Mouse (Mus musculus) layer of hippocampus, postnatal 10 days (tissue): ENCODE results near the gene 2700049A03Rik. TPM values are rescaled to one million over a fixed set of nuclear protein-coding genes. Genes with fewer than 3 reads are reported as not detected.

Source experiments
- DNase-seq, 2 experiments: peaks; one replicate each; pipeline ENCODE4 v3.0.0; 2021; ENCODE audit warnings: low spot score in 2 of 2
- total RNA-seq, 2 experiments: library from RNA; stranded (reverse); gene quantifications; 2 replicates each; pipeline ENCODE4 v1.2.3; 2021

Gene 2700049A03Rik
- total RNA-seq, 2 experiments from 2014 or later = 7.2 to 7.9 TPM

DNA sequence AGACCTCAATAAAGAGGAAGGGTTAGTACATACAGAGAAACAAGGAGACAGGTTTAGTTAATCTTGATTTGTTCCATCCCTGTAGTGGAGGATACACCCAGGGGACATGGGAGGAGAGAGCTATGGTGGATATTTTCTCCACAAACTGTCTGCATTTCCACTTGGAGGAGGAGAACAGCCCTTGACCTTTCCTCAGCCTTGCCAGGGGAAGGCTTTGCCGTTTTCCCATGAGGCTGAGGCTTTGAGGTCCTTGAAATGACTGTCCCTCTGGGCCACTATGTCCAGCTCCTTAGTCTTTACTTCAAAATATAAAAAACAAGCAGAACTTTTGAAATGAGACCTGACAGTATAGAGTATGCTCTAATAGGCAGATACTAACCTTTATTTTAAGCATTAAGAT, 33.3 kb downstream of the 2700049A03Rik start:
- DNase-seq = no peak

DNA sequence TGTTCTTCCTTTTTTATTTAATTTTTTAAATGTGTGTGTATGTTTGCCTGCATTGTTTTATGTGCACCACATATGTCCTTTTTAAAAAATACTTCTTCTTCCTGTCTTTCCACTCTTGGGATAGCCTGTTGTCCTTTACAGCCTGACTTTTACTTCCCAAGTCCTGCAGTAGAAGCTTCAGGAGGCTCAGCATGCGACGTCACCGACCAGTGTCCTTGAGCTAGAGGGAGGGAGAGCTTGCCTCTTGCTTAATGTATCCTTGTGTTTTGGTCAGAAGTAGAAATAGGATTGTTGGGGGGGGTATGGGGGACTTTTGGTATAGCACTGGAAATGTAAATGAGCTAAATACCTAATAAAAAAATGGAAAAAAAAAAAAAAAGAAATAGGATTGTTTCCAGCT, 47.1 kb downstream of the 2700049A03Rik start:
- DNase-seq = no peak

DNA sequence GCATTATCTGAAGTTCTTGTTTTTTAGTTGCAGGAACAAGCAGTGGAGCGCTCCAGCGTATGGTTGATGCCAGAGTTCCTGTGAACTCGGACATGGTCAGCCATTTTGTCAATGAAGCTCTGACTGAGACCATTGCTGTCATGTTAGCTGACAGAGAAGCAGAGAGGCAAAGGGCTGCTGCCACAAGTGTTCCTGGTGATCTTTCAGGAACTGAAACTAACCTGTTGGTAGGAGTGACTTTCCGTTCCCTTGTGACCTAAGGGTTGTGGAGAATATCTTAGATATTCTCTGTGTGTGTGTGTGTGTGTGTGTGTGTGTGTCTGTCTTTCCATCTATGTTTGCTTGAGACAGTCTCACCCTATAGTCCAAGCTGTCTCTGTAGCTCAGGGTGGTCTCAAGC, 47.7 kb downstream of the 2700049A03Rik start:
- no peak for DNase-seq

DNA sequence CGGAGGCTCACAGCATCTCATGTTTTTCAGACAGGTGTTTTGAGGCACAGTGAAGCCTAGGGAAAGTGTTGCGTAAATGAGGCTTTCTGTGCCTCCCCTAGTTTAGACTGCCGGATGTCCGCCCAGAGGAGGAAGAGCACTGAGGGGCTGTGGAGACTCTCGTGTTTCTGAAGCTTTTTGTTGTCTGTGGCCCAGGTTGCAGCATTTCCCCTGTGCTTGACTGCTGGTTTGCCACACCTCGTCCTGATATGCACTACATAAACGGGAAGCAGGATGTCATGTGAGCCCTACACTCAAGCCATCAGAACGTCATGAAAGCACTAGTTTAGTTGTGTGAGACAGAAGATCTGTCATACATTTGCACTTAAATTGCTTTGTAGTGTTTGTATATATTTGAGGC, 56.1 kb downstream of the 2700049A03Rik start:
- DNase-seq = no peak

DNA sequence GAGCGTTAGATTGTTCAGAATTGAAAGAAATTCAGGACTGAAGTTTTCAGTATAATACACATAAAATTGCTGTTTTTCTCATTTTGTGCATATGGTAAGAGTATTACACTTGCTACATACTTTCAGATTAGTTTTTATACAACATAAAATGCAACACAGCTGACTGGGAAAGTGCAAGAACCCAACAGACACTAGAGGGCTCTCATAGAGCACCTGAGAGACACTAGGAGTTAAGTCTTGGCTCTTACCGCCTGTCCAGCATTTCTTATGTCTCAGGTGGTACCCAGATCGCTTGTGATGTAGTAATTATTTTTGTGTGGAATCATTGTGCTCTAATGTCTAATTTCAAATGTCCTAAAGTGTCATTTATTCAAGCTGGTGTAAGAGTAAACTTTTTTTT, 61.0 kb downstream of the 2700049A03Rik start:
- no peak for DNase-seq

DNA sequence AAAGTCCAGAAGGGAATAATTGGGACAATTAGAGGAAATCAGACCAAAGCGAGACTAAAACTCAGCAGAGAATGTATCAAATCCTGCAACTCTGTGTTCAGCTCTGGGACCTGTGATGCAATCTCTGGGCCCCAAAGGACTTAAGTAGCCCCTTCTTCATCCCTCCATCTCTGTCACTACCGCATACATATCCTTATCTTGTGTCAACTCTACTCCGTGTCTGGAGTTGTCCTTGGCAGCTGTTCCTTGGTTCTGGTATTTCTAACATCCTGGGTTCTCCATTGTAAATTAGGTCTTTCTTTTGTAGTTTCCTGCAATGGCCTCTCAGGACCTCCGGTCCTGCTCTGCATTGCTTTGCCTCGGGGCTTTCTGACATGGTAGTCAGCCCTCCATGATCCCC, 65.1 kb downstream of the 2700049A03Rik start:
- no peak for DNase-seq

DNA sequence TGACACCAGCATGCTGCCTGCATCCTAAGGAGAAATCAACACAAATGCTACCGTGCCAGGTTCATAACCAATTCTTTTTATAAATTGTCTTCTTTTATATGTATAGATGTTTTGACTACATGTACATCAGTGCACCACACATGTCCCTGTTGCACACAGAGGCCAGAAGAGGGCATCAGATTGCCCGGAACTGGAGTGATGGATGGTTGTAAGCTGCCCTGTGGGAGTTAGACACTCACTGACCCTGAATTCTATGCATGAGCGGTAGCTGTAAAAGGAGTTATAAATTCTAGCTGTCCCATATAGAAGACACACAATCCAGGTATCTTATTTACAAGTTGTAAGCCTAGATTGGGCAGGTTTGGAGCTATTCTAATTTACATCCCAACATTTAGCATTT, 67.7 kb downstream of the 2700049A03Rik start:
- DNase-seq = no peak

DNA sequence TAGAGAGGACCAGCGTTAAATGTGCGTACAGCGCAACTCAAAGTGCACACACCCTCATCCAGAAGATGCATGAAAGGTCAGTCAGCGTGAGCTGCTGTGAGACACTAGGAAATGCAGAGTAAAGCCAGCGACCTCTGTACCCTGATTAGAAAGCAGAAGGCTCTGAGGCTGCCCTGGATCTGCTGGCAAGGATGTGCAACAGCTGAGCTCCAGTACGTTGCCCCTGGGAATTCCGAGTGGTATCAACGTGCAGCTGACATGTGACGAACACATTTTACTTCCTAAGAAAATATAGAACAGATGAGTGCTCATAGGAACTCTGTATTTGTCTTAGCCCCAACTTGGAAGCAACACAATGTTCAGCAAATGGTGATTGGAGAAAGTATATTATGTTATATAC, 80.5 kb downstream of the 2700049A03Rik start:
- no peak for DNase-seq

DNA sequence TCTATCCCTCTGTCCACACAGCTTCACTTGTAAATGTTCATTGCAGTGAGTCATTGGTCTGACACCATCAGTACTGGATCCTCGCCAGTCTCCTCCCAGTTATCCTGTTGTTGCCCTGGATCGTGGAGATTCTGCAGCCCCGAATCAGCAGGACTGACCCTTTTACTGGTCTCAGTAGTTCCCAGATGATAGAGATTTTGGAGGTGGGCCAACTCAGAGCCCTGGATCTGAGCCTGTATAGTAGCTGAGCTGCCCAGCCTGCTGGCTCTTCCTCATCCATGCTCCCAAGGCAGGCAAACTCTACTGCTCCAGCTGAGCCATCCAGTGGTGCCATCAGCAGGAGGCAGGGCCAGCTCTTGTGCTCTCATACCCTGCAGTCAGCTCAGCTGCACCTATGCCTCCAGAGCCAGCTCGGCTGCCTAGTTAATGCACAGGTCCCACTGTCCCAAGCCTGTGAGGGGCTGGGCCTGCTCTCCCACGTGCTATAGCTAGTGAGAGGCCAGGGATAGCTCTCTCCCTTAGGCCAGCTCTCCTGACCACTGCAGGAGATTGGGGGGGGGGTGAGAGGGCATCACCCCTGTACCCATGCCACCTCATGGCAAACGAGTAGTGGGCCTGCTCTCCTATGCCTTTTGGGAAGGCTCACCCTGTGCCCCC, 81.3 kb downstream of the 2700049A03Rik start:
- DNase-seq = no peak

DNA sequence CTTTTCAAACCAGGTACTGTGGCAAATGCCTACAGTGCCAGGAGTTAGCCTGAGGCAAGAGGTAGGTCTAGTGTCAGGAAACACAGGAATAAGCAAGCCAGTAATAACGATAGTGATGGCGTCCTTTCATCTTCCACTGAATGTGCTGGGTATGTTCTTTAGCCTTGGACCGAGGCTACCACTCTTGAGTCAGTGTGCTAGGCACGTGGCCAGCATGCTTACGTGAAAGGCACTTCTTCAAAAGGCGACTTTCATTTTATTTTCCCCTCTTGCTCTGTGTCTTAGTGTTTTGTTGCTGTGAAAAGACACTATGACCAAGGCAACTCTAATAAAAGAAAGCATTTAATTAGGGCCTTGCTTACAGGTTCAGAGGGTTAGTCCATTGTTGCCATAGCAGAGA, 86.1 kb downstream of the 2700049A03Rik start:
- DNase-seq = no peak

DNA sequence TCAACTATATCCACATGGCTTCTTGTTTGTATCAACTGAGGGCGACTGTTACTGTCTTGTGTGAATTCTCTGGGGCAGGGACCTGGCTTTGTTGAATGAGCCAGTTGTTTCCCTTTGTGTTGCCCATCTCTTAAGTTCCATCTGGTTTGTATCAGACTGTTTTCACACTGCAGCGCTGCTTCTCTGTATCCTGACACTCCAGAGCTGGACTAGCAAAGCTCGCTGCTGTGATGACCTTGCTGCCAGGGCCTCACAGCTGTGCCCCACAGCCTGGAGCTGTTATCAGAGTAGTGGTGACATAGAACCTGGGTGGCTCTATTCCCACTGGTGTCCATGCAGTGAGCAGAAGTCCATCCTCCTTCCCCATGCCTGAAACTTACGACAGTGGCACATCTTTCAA, 91.1 kb downstream of the 2700049A03Rik start:
- DNase-seq = no peak

DNA sequence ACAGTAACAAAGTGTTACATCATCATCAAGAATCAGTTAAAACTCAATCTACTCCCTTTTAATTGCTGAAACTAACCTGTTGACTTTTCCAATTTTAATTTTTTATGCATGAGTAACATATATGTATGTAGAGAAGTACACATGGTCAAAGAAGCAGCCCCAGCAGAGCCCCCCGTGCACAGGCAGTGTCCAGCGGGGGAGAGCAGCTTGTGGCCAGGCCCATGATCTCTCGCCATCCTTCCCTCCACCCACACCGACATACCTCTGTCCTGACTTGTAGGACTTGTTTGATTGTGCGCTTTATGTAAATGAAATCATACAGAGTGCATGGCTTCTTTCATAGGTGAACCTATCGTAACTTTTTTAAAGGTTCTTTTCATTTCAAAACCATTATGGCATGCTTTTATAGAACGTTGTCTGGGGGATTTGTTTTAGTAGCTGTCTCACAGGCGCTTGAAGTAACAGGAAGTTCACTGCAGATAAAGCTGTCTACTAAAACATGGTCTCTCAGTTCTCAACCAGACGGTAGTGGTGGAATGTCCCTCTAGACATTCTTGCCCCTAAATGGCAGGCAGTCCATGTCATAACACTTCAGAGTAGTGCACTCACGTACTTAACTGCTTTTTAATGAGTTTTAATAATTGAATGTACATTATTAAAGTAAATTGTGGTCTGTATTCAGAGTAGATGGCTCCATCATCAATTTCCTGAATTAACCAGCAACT, 92.4 kb downstream of the 2700049A03Rik start:
- no peak for DNase-seq

DNA sequence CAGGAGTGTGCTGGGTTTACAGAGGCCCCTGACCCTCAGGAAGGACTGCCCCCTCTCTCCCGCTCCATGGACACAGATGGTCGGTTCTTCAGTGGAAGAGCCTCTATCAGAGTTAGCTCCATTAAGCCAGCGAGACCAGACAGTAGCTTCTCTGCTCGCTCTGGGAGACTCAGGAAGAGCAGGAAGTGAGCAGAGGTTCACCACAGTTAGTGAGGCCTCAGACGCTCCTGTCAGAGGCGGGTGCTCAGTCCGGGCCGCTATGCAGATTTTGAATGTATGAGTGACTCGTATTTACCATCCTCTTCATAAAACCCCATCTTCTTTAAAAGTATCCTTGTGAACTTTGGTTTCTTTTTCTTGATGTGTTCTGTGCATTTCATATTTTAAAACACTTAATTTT, 94.9 kb downstream of the 2700049A03Rik start:
- DNase-seq = no peak

DNA sequence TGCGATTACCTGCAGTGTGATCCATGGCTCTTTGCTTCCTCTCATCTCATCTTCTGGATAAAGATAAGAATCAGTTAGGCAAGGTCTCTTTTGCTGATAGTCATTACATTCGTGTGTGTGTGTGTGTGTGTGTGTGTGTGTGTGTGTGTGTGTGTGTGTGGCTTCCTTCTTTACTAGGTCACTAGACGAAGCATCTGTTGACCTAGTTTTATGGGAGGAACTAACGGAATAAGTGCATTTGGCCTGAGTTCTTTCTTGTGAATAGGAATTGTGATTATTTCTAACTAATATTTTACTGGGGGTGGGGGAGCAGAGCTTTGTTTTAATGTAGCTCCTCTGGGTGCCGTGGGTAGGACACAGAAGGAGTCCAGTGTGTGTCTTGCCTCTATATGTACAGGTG, 96.8 kb downstream of the 2700049A03Rik start:
- no peak for DNase-seq

DNA sequence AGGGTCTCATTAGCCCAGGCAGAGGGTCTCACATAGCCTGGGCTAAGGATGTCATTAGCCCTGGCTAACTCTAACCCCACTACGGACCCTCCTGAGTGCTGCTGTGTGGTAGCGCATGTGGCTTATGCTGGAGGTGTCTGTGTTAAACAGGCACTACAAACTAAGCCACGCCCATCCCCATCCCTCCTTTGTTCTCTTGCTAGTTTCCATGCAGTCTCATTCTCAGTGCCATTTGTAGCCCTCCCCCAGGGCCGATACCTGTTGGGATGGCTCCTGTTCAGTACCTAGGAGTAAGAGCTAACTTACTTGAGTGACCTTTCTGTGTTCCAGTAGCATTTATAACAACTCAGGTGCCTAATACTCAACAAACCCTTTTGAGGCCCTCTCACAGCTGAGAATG, 100.4 kb downstream of the 2700049A03Rik start:
- DNase-seq = no peak

DNA sequence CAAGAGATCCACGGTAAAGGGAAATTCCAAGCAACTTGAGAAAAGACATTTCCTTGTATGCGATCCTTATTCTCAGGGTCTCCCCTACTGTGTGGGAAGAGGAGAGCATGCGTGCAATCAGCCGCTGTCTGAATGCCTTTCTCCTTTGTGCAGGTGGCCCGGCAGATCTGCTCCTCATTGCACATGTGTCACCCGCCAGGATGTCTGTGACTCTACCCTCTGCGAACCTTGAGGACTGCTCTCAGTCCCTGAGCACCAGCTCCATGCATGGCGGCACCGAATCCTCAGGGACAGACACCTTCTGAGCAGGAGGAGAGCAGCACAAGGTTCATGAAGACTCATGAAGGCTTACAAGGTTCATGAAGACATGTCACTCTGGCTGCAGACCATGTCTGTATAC, 106.1 kb downstream of the 2700049A03Rik start:
- no peak for DNase-seq

DNA sequence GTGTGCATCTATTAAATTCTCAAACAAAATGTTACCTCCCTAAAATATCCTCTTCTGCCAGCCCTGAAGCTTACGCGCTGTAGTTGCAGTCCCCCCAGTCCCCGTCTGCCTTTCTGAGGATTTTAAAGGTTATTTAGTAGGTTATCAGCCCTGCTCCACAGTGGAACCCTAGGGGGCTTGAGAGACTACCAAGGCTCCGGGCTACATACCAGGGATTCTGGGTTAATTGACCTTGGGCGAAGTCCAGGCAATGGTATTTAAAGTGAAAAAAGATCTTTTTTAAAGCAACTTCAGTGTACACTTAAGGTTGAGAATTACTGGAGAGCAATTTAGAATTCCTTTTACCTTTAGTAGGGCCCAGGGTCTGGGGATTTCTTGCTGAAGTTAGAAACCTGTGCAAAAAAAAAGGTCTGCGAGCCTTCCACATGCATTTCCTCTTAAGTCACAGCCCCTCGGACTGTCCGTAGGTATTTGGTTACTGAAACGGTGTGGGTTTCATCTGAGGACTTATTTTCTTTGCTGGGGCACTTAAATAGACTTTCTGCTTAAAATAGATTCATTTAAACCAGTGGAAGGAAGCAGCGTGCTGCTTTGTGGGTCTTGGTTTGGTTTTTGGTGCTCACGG, 108.2 kb downstream of the 2700049A03Rik start:
- no peak for DNase-seq

DNA sequence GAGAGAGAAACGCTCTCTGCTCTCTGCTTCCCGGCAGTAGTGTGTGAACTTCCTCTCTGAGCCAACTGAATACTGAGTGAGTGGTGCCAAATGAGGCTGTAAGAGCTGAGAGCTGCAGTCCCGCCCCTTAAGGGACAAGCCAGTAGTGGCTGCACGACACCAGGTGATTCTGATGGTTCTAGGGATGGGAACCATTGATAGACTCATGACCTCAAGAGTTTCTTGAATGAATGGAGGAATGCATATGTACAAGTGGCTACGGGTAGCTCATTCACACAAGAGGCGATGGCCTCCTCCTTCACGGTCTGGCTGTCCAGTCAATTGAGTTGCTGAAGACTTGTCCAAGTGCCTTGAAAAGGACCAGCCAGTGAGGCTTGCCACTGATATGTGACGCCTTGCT, 110.5 kb downstream of the 2700049A03Rik start:
- DNase-seq = no peak

DNA sequence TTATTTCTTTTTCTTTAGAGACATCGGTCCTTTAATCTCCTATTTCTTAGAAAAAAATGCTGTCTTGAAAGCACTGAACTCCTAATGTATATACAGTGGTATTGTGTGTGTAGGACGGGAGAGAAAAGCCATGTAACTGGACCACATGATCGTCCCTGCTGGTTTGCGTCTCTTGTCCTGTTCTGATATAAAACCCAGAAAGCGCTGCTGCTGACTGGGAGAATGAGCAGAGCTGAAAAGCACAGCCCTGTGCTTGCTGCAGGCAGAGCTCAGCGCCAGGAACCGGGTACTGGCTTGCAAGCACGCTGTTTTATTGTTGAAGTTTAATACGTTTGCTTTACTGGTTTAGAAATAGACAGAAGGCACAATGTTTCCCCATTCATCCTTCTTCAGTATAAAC, 112.7 kb downstream of the 2700049A03Rik start:
- peak; percentile 11 to 25 for DNase-seq

DNA sequence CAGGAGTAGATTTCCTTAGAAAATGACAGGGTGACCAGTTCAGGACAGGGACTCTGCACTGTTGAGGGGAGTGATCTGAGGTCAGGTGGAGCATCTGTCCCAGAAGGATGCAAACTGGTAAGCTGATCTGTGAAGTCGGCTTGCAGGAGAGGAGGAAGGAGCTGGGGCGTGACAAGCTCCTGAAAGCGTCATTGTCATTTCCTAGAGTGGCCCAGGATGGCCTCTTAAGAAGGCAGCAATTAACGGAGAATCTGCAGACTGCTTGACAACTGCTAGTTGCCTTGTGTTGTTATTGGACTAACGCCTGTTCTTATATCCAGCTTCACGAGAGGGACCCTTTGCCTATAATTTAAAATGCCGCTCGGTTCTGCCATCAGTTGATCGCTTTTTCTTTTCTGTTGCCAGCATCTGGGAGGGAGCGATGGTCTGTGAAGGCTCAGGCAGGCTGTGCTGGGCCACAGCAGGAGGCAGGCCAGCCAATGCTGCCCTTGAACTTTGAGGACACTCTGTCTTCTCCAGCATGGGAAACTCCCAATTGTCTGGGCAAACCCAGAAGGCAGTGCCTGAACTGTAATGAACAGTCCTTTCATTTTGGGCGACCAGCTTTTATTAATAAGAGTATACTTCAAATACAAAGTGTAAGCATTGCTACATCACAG, 116.0 kb downstream of the 2700049A03Rik start:
- DNase-seq = no peak

DNA sequence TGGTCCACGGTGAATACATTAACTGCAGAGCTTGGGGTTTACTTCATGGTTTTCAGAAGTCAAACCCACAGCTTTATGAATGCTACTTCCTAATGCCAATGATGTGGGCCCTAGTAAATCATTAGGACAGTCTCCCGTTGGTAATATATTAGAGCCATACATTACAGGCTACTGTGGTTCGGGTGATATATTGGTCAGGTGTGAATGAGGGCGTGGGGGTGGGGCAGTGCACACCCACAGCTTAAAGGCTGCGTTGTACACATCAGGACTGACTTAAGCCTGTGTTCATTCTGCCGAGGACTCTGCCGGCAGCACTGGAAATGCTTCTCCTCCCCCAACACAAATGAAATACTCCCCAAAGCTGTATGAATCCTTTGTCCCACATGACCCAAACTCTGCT, 118.1 kb downstream of the 2700049A03Rik start:
- no peak for DNase-seq
